Comparison of ENCODE assay signal across 9 mouse cellular contexts in the genomic region with DNA sequence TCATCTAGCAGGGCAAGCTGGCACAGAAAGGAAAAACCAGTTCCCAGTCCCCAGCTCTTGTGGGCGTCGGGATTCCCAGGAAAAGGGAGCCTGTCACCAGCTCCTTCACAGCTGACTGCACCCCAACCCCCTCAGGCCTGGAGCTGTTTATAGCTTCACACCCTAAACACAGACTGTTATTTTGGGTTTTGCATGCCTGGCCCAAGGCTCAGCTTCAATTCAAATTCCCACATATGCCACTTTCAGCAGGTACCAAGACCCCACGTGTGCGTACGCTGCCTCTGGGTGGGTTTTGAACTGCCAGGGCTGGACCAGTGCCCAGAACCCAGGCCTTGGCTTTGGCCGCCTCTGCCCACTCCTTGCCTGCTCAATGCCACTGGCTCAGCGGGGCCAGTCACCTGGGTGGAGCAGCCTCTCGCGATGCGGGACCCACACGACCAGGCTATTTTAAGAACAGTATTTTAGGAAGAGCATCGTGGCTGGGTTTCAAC.
A peak's percentile ranks its signal among the peaks of the same experiment; 100 is the strongest.
DNase-seq lines count a peak whose midpoint lies in the region; ATAC-seq lines count a peak whose summit lies in the region.
"Had no signal": no experiment of that assay in that cellular context is flagged by ENCODE, and none has a peak within 500 bp of the region (broad histone marks: within the 10 kb centered on the region; RNA-seq: fewer than 3 reads in every experiment).

No protein-coding gene starts in this region.

- no peak overlapping the region for H3K9ac ChIP-seq in forebrain, embryonic 13.5 days
- no peak overlapping the region for H3K9ac ChIP-seq in embryonic facial prominence, embryonic 14.5 days (ENCODE audit: low read depth, low read length)
- H3K9ac ChIP-seq in heart, embryonic 12.5 days: no peak overlapping the region
- H3K9ac ChIP-seq: limb, embryonic 13.5 days had no signal

- no peak for DNase-seq in forebrain, embryonic 10.5 days (ENCODE audit: extremely low spot score, low spot score)
- peak; percentile 38 for DNase-seq in embryonic facial prominence, embryonic 14.5 days (ENCODE audit: low spot score)
- peak; percentile 69 for DNase-seq in kidney, postnatal 14 days
- peak; percentile 83 for DNase-seq in telencephalon, adult 2 months (ENCODE audit: low read depth, low spot score)
- DNase-seq in urinary bladder, postnatal 25 days (ENCODE audit: low spot score): no peak
- DNase-seq in lung, postnatal 10 days: no peak

- 0 out of 2 replicates have a peak, but pooled peaks have one; percentile 51 for ATAC-seq in forebrain, embryonic 13.5 days
- ATAC-seq in embryonic facial prominence, embryonic 14.5 days (ENCODE audit: low read depth): peak; percentile 30; the same call in 1 of the 2 replicates
- ATAC-seq in heart, embryonic 12.5 days (ENCODE audit: insufficient number of reproducible peaks, low FRiP score): no peak

- no peak overlapping the region for H3K4me3 ChIP-seq in forebrain, embryonic 13.5 days
- H3K4me3 ChIP-seq in forebrain, embryonic 10.5 days: no peak overlapping the region
- no peak overlapping the region for H3K4me3 ChIP-seq in embryonic facial prominence, embryonic 14.5 days (ENCODE audit: low read depth, low read length)
- H3K4me3 ChIP-seq in heart, embryonic 12.5 days: no peak overlapping the region
- H3K4me3 ChIP-seq: limb, embryonic 13.5 days had no signal

- peaks cover 13% of the 10 kb centered on the region for H3K4me1 ChIP-seq in forebrain, embryonic 13.5 days
- peaks cover 7% of the 10 kb centered on the region for H3K4me1 ChIP-seq in forebrain, embryonic 10.5 days
- H3K4me1 ChIP-seq in embryonic facial prominence, embryonic 14.5 days (ENCODE audit: control insufficient read depth, insufficient read depth, low read length): peaks cover 5% of the 10 kb centered on the region; the same call in 1 of the 2 replicates
- peaks cover 16% of the 10 kb centered on the region for H3K4me1 ChIP-seq in heart, embryonic 12.5 days (replicated peaks)

- H3K9me3 ChIP-seq in forebrain, embryonic 13.5 days (replicated peaks): no peaks in the 10 kb centered on the region
- H3K9me3 ChIP-seq in forebrain, embryonic 10.5 days: no peaks in the 10 kb centered on the region
- no peaks in the 10 kb centered on the region for H3K9me3 ChIP-seq in embryonic facial prominence, embryonic 14.5 days (ENCODE audit: control insufficient read depth, low read length)
- no peaks in the 10 kb centered on the region for H3K9me3 ChIP-seq in heart, embryonic 12.5 days (replicated peaks)
- H3K9me3 ChIP-seq: limb, embryonic 13.5 days had no signal

- no peaks in the 10 kb centered on the region for H3K27me3 ChIP-seq in forebrain, embryonic 13.5 days
- no peaks in the 10 kb centered on the region for H3K27me3 ChIP-seq in forebrain, embryonic 10.5 days (ENCODE audit: poor library complexity, severe bottlenecking)
- H3K27me3 ChIP-seq in embryonic facial prominence, embryonic 14.5 days (replicated peaks; ENCODE audit: control insufficient read depth, insufficient read depth, low read length): no peaks in the 10 kb centered on the region; the same call in 1 of the 2 replicates
- H3K27me3 ChIP-seq in heart, embryonic 12.5 days (replicated peaks): no peaks in the 10 kb centered on the region

- H3K36me3 ChIP-seq in forebrain, embryonic 13.5 days (ENCODE audit: poor library complexity, severe bottlenecking): no peaks in the 10 kb centered on the region
- H3K36me3 ChIP-seq in forebrain, embryonic 10.5 days (replicated peaks): no peaks in the 10 kb centered on the region
- H3K36me3 ChIP-seq in embryonic facial prominence, embryonic 14.5 days (ENCODE audit: control insufficient read depth, insufficient read depth, low read length): no peaks in the 10 kb centered on the region
- no peaks in the 10 kb centered on the region for H3K36me3 ChIP-seq in heart, embryonic 12.5 days
- H3K36me3 ChIP-seq: limb, embryonic 13.5 days had no signal

- WGBS in forebrain, embryonic 13.5 days: 60% methylated on average over 12 of the region's 12 CpGs
- WGBS in forebrain, embryonic 10.5 days: 81% methylated on average over 12 of the region's 12 CpGs
- 53% methylated on average over 12 of the region's 12 CpGs for WGBS in embryonic facial prominence, embryonic 14.5 days
- 57% methylated on average over 12 of the region's 12 CpGs for WGBS in heart, embryonic 12.5 days

- H3K4me2 ChIP-seq in forebrain, embryonic 13.5 days: no peak overlapping the region
- no peak overlapping the region for H3K4me2 ChIP-seq in embryonic facial prominence, embryonic 14.5 days (ENCODE audit: low read depth, low read length)
- H3K4me2 ChIP-seq in heart, embryonic 12.5 days: peak overlapping the region; percentile 16
- H3K4me2 ChIP-seq: limb, embryonic 13.5 days had no signal

- H3K27ac ChIP-seq in forebrain, embryonic 13.5 days: no peak overlapping the region
- no peak overlapping the region for H3K27ac ChIP-seq in forebrain, embryonic 10.5 days
- no peak overlapping the region for H3K27ac ChIP-seq in embryonic facial prominence, embryonic 14.5 days (replicated peaks; ENCODE audit: low read depth, low read length)
- no peak overlapping the region for H3K27ac ChIP-seq in heart, embryonic 12.5 days (ENCODE audit: poor library complexity, severe bottlenecking)
- H3K27ac ChIP-seq: limb, embryonic 13.5 days had no signal

Comparison
In these comparisons a context has a peak if more than half of its experiments do, and no peak if none do; other contexts are left out.
1. DNase-seq: peak in embryonic facial prominence, embryonic 14.5 days (single experiment), kidney, postnatal 14 days (single experiment) and telencephalon, adult 2 months (single experiment); none in forebrain, embryonic 10.5 days (single experiment), urinary bladder, postnatal 25 days (single experiment) and lung, postnatal 10 days (single experiment).